Mouse (Mus musculus): ENCODE data around the gene Pdss1.

DNA sequence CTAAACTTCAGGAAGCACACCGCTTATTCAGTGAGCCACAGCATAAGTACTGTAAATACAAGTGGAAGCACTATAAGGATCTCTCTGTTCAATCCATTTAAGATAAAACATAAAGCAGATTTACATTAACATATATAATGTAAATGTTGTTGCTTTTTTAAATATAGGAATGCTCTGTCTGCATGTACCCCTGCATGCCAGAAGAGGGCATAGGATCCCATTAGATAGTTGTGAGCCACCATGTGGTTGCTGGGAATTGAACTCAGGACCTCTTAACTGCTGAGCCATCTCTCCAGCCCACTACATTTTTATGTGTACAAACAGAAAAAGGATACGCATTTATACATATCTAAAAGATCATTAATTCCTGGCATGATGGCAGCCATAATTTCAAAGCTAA, 66.4 kb downstream of the Pdss1 start:
- TF ChIP-seq GATA1 (IDR thresholded peaks at IDR 0.05; ENCODE audit: borderline replicate concordance, low read length) (no peak), FLI1 (IDR thresholded peaks at IDR 0.05; ENCODE audit: low read length) (no peak)
